Mouse (Mus musculus): ENCODE data around the gene Igf1. TPM values are rescaled to one million over a fixed set of nuclear protein-coding genes. Genes with fewer than 3 reads are reported as not detected.
A peak's percentile ranks its signal among the peaks of the same experiment; 100 is the strongest.

The Igf1 gene
- polyA plus RNA-seq, 1 experiment = 6.6 TPM

- DNase-seq (ENCODE audit: low read depth, low spot score) = no peak
- 87% methylated on average over 1 of the region's 1 CpGs for WGBS
Observed at GRCm38 (mm10) chr10:87893272-87893671, 35.2 kb downstream of the Igf1 start.

- DNase-seq (ENCODE audit: low read depth, low spot score) = no peak
- 63% methylated on average over 4 of the region's 4 CpGs for WGBS
Observed at GRCm38 (mm10) chr10:87894461-87895120, 36.5 kb downstream of the Igf1 start.

GRCm38 (mm10) chr10:87895351-87895750 lies 37.3 kb downstream of the Igf1 start:
- 58% methylated on average over 2 of the region's 2 CpGs for WGBS
- no peak for DNase-seq (ENCODE audit: low read depth, low spot score)

GRCm38 (mm10) chr10:87897331-87897730 lies 39.3 kb downstream of the Igf1 start:
- no peak for DNase-seq (ENCODE audit: low read depth, low spot score)
- WGBS = 95% methylated on average over 4 of the region's 4 CpGs

GRCm38 (mm10) chr10:87898826-87899225 lies 40.8 kb downstream of the Igf1 start:
- WGBS = 89% methylated on average over 3 of the region's 3 CpGs
- no peak for DNase-seq (ENCODE audit: low read depth, low spot score)

GRCm38 (mm10) chr10:87901916-87902315 lies 43.9 kb downstream of the Igf1 start:
- no peak for DNase-seq (ENCODE audit: low read depth, low spot score)
- 77% methylated on average over 7 of the region's 7 CpGs for whole genome bisulfite sequencing

- DNase-seq (ENCODE audit: low read depth, low spot score) = no peak
- WGBS = 47% methylated on average over 5 of the region's 5 CpGs
Observed at GRCm38 (mm10) chr10:87904324-87904723, 46.3 kb downstream of the Igf1 start.

GRCm38 (mm10) chr10:87905087-87905486 lies 47.0 kb downstream of the Igf1 start:
- 92% methylated on average over 3 of the region's 3 CpGs for WGBS
- no peak for DNase-seq (ENCODE audit: low read depth, low spot score)

- WGBS = 65% methylated on average over 3 of the region's 3 CpGs
- no peak for DNase-seq (ENCODE audit: low read depth, low spot score)
Observed at GRCm38 (mm10) chr10:87906121-87906520, 48.1 kb downstream of the Igf1 start.

GRCm38 (mm10) chr10:87906757-87907307 lies 48.8 kb downstream of the Igf1 start:
- DNase-seq (ENCODE audit: low read depth, low spot score) = no peak
- WGBS = 81% methylated on average over 2 of the region's 2 CpGs

- no peak for DNase-seq (ENCODE audit: low read depth, low spot score)
- 91% methylated on average over 3 of the region's 3 CpGs for WGBS
Observed at GRCm38 (mm10) chr10:87913852-87914251, 55.8 kb downstream of the Igf1 start.

- peak; percentile 4 for DNase-seq (ENCODE audit: low read depth, low spot score)
- 35% methylated on average over 10 of the region's 10 CpGs for WGBS
Observed at GRCm38 (mm10) chr10:87914932-87915331, 56.9 kb downstream of the Igf1 start.

GRCm38 (mm10) chr10:87915782-87916181 lies 57.7 kb downstream of the Igf1 start:
- no peak for DNase-seq (ENCODE audit: low read depth, low spot score)
- 36% methylated on average over 3 of the region's 3 CpGs for WGBS

- 88% methylated on average over 3 of the region's 3 CpGs for WGBS
- DNase-seq (ENCODE audit: low read depth, low spot score) = no peak
Observed at GRCm38 (mm10) chr10:87922263-87922662, 64.2 kb downstream of the Igf1 start.

- WGBS = 48% methylated on average over 8 of the region's 8 CpGs
- DNase-seq (ENCODE audit: low read depth, low spot score) = no peak
Observed at GRCm38 (mm10) chr10:87926564-87926963, 68.5 kb downstream of the Igf1 start.

GRCm38 (mm10) chr10:87927131-87927609 lies 69.1 kb downstream of the Igf1 start:
- DNase-seq (ENCODE audit: low read depth, low spot score) = peak; percentile 4
- 19% methylated on average over 6 of the region's 6 CpGs for WGBS

- DNase-seq (ENCODE audit: low read depth, low spot score) = no peak
- 75% methylated on average over 4 of the region's 4 CpGs for WGBS
Observed at GRCm38 (mm10) chr10:87948192-87948591, 90.1 kb downstream of the Igf1 start.

GRCm38 (mm10) chr10:87971536-87971935 lies 113.5 kb downstream of the Igf1 start:
- 38% methylated on average over 6 of the region's 6 CpGs for WGBS
- DNase-seq (ENCODE audit: low read depth, low spot score) = no peak

- WGBS = 35% methylated on average over 4 of the region's 4 CpGs
- DNase-seq (ENCODE audit: low read depth, low spot score) = no peak
Observed at GRCm38 (mm10) chr10:87973911-87974631, 116.0 kb downstream of the Igf1 start.

- no peak for DNase-seq (ENCODE audit: low read depth, low spot score)
- WGBS = 90% methylated on average over 5 of the region's 5 CpGs
Observed at GRCm38 (mm10) chr10:87985375-87985774, 127.3 kb downstream of the Igf1 start.

GRCm38 (mm10) chr10:87986201-87986600 lies 128.1 kb downstream of the Igf1 start:
- DNase-seq (ENCODE audit: low read depth, low spot score) = no peak
- 69% methylated on average over 3 of the region's 3 CpGs for WGBS
